Mouse (Mus musculus): ENCODE measurements around the gene Rgl1.

Rgl1 gene

DNA sequence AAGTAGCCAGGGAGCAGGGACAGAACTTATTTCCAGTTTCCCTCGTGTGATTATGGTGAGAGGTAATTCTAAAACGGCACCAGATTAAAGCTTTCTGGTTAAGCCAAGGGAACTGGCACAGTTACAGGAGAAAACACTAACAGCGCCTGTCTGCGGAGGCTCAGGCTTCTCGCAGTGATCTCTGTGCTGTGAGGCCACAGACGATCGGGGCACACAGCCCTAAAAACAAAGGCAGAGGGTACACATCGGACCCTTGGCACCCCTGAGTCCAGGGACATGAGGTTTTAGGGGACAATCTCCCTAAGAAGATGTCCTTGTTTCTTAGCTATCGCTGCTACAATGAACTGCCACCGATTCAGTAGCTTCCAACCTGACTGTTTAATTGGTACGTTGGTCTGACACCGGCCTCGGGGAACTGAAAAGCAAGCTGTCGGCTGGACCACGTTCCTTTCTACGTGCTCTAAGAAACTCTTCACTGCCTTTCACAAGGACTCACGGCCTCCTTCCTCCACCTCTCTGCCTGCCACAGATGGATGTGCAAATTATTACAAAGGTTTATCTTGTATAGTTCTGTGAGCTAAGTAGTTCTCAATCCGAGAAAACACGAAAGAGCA, 187.9 kb downstream of the Rgl1 start:
- DNase-seq, result no peak

DNA sequence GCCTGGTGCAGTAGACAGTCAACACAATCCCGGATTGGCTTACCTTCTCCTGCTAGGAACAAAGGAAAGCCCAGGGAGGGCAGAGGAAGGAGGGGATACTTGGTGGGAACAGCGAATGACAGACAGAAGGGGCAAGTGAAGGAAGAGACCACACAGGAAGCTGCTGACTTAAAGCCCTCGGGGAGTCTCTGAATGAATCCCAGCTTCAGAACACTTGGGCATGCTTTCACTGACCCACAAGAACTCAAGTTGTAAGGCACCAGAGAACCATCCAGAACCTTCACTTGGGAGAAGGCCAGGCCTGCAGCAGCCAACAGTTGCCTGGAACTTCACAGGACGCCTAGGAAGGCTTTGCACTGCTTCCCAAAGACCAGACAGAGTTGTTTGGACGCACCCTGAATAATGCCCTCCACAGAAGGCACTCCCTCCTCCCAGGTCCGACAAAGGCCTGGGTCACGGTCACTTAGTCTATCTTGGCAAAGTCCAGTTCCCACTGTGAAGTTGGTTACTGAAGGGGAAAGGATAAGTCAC, 189.5 kb downstream of the Rgl1 start:
- DNase-seq, result peak; percentile 54

DNA sequence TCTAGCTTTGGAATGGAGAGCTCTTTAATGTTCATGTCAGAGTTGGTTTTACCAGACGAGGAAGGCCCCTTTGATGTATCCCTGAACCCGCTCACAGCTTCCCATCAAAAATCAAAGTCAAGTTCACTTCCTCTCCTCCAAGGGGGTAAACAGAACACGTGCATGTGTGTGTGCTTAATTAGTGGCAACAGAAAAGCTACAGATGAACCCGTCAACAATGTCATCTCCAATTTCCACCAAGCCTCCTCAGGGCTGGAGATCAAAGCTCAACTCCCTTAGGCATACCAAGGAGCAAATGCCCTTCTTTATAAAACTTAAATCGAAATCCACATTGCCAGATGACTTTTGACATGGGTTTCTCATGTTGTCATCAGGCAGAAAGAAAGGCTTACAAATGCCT, 191.1 kb downstream of the Rgl1 start:
- no peak for DNase-seq

DNA sequence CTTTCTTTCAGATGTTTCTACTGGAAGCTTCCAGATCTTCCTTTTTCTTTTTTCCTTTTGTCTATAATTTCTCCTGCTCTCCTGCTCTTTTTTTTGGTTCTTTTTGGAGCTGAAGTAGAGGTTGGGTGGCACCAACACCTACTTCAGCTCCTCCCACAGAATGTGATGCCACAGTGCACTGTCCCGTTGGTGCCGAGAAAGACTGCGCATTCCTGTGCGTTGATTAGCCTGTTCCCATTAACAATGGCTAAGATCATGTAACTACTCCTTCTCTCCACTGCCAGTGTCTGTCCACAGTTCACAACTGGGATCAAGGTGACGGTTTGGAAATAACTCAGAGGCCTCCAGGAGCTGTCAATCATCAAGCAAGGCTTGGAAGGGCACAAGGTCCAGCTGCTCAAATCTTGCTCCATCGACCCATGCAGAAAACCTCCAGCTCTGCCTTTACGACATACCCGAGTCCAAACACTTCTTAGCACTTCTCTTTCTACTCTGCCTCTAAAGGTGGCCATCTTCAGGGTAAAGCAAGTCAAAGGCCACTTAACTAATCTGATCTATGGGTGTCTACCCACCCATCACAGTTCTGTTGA, 192.6 kb downstream of the Rgl1 start:
- no peak for DNase-seq

DNA sequence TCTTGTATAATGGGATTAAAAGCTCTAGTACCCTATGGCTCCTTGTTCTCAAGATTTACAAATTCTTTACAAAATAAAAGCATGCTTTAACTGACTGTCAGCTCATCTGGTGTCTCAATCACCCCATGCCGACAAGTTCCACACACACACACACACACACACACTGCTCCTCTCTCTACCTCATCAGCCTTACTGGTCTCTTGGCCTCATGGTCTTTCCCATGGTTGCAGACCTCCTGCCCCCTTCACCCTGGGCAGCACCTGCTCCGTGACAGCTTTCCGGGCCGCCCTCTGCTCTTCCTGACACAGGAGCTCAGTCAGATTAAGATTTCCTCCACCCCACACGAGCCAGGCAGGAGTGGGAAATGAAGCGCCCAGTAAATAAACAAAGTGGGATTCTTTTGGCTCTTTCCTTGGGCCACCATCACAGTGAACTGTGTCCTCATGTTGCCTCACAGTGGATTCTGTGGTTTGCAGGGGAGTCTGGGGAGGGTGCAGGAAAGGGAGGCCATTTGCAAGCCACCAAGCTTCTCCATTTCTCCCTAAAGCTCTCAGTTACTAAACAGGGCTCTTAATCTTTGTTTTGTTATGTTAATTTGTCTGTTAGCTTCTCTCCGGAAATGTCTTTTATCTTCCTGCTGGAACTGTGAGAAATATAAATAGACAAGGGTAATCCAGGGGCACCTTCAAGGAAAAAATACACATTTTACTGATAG, 193.2 kb downstream of the Rgl1 start:
- DNase-seq, result no peak

DNA sequence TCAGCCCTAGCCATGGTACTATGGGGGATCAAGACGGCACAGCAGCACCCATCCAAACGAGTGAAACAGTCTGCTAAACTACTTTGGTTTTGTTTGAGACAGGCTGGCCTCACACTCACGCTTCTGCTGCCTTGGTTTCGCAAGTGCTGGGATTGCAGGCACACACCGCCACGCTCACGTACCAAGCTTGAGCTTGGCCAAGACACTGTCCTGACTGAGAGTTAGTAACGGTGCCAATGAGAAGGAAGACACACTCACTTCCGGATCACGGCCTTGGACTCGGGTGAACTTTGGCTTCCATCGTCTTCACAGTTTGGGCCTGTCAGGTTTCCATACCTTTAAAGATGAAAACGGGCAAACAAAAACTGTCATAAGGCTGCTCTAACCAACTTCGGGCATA, 194.8 kb downstream of the Rgl1 start:
- DNase-seq, result no peak

DNA sequence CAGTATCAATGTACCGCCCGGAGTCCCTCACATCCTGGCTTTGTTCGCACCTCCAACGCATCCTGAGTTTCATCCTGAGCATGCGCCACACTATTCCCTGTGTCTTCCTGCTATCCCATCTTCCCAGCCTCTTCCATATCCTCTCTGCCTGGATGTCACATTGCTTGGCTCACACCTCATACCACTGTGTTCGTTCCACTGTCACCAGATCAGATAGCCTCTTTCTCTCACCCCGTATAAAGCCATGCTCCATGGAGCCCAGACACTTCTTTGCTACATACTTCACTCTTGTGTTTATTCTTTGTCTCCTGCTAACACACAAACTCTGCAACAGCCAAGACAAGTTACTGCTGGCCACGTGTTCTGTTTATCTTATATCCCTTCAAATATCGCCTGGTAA, 195.5 kb downstream of the Rgl1 start:
- no peak for DNase-seq

DNA sequence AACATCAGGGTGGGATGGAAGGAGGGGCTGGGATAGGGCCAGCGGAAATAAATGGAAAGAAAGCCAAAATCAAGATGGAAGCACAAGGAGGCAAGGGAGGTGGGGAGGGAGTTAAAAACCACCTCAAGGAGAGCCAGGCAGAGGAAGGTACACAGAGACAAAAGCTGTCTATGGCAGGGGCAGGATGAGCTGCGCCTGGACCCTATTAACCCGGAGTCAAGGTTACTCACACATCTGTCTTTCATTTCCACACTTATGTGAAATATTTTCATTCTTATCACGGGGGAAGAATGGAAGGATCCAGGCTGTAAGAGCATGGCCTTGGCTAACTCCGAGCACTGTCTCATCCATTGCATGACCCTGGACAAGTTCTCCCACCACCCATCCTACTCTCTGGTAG, 202.9 kb downstream of the Rgl1 start:
- no peak for DNase-seq

DNA sequence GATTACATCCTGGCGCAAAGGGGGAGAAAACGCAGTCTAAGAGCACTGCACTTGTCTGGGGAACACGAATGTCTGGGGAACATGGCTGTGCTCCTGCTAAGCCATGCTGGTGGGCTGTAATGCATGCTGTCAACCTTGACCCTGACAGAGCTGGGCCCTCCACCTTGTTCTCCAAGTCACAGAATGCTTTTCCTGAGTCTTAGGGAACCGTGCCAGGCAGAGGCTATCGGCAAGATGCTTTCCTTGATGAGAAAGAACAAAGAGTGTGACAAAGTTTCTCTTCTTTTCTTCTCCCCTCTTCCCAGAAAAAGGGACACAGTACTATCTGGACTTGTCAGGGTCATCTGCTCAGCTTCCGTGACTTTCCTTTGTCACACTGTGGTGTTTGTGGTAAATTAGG, 203.3 kb downstream of the Rgl1 start:
- no peak for DNase-seq

DNA sequence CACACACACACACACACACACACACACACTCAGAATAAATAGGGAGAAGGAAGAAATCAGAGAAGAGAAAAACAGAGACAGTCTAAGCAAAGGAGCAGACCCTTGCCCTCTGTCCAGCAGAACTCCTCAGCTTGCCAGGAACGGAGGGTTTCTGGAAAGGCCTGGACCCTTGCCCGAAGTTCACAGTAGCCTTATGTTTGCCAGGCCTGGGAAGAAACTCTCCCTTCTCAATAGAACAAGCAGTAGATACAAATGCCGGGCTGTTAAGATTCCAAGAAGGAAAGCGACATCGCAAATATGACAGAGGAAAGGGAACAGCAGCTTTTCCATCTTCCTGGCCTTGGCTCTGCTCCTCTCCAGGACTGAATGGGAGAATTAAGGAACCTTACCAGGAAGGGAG, 205.7 kb downstream of the Rgl1 start:
- peak; percentile 72 for DNase-seq

DNA sequence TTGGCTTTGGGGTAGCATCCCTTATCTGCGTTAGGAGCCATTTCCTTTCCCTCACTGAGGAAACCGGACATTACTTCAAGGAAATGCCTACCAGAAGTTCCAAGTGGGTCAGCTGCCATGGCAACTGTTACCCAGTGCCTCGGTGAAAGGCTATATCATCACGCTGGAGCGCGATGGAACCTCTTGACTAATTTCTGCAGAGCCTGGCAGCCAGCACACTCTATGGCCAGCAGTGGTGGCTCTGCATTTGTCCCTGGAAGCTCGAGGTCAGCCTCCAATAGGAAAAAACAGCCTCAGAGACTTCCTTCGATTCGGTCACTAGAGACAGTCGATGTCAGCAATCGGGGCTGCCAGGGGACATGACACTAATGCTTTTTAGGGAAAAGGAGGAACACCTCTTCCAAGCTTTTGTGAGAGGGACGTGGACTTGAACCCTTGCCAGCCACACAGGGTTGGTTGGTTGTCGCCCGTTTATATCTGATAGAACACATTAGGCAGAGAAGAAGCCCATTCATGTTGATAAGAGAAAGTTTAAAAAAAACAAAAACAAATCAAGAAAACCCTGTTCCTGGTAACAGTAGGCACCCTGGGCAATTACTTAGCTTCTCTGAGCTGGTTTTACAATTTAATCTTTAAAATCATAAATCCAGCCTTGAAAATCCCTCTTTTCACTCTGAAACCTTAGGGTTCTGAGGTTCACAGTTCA, 209.4 kb downstream of the Rgl1 start:
- DNase-seq, result no peak

DNA sequence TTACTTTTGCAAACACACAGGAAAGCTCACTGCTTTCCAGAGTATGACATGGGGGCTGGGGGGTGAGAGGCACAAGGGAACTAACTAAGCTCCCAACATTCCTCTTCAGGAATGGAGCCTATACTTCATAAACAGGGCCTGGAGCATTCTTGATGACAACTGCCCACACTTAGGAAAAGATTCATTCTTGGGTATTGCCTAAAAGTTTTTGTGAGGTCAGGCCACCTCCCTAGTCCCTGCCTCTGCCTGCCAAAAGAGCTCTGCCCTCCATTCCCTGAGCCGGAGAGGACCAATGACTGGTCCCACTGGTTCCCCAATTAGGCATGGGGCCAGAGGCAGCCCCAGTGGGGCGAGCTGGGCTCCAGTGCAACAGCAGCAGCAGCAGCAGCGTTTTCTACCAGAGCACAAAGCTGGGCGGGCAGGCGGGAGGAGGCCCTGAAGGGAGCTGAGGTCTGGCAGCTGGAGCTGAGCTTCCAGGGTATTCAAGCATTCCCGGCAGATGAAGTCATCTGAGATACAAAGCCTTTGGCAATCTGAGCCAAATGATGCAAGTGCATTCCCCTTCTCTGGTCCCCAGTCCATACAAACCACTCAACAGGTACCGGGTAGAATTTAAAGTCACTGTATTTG, 210.1 kb downstream of the Rgl1 start:
- peak; percentile 72 for DNase-seq

DNA sequence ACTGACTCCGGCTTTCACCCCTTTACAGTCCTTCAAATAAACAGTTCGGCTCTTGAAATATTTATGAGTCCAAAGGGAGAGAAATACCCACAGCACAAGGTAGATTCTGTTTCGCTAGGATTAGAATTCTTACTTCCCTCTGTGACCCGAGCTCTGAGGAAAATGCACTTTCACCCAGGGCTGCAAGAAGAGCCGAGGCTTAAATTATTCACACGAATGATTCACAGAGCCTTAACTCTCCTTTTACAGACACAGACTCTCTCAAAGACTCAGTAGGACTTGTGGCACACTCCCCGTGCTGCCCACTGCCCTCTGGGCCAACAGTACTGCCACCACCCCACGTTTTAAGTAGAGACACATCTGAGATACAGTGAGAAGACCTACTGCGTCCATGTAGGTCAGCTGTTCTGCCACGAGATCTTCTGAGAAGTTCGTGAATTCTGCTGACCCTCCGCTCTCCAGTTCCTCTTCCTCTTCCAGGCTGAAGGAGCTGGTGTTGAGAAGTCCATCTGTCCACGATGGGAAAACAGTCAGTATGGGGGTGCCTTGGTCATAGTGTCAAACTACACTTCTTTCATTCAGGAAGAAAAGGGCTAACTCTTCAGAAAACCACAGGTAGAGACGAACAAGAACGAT, 212.1 kb downstream of the Rgl1 start:
- DNase-seq, result no peak

DNA sequence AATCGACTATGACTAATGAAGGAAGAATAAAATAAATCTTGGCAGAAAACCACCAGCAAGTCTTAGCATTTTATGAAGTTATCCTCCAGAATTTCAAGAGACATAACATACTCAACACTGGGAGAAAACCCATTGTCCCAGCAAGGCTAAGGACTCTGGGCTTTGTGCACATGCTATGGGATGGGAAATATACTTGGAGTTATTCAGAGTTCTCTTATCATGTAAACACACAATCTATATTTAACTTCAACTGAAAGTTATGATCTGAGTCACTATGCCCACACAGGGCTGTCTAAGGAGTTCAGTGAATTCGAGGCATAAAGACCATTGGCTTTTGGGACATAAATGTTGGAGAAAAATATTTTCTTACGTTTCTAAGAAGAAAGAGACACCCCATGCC, 215.2 kb downstream of the Rgl1 start:
- DNase-seq, result no peak

DNA sequence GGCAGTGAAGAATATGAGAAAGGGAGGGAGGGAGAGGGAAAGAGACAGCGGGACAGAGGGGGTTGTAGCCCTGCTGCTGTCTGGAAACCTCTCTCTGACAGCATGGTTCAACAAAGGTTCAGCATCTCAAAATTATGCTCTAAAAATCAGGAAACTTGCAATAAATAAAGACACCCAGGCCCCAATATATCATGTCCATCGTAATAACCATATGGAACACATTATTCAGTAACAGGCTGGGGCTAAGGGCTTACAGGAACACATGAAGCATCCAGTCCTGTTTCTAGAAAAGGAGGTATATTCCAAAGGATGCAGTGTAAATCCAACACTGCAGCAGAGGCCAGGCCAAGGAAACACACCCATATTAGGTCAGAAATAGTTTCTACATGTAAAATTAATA, 215.6 kb downstream of the Rgl1 start:
- no peak for DNase-seq

DNA sequence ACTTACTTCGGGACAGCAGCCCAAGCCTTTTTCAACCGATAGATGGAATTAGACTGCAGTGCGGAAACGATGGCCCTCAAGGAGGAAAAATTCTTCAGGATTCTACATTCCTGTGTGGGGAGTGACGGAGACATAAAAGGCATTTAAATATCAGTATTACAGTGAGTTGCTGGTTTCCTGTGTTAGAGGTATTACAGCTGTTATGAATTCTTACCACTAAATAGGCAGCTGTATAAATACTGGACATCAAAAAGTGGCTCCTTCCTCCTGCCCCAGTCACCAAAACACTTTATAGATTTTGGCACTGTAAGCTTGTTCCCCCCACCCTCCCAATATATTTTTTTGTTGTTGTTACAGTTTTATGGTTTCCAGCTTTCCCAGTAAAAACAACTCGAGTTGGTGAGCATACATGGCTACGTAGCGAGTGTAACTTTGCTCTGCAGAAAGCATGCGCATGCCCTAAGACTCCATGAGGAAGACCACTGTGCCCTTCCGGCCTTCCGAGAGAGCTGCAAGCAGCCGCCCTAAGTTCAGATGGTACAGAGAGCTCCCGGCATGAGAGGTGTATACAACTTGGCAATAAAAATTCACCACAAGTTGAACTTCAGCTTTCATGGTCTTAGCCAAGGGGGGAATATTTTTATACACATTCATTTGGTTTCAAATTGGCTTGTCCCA, 217.0 kb downstream of the Rgl1 start:
- no peak for DNase-seq

DNA sequence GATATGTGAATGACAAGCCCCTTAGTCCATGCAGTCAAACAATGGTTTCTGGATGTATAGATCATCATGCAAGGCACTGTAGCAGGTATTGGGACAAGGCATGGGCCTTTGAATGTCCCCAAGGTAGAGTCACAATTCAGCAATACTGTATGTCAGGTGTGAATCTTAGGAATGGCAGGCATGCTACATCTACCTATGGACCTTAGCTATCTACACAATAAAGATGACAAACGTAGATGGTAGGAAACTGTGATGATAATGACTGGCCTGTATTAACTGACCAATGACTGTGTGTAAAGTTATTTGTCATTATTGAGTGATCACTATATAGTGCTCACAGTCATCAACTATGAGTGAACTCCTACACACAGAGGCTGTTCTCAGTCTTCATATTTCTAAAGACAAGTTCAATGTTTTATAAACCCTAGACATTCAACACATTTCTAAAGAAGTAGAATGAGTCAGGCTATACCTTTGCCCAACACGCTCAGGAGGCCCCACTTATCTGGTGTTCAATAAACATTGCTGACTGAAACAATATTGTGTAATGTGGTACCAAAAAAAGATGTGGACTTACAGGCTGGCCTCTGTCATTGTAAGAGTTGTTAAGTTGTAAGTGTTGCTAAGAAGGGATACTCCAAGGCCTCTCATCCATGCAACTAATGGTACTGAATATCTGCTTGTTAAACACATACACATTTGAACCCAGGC, 222.5 kb downstream of the Rgl1 start:
- DNase-seq, result no peak

DNA sequence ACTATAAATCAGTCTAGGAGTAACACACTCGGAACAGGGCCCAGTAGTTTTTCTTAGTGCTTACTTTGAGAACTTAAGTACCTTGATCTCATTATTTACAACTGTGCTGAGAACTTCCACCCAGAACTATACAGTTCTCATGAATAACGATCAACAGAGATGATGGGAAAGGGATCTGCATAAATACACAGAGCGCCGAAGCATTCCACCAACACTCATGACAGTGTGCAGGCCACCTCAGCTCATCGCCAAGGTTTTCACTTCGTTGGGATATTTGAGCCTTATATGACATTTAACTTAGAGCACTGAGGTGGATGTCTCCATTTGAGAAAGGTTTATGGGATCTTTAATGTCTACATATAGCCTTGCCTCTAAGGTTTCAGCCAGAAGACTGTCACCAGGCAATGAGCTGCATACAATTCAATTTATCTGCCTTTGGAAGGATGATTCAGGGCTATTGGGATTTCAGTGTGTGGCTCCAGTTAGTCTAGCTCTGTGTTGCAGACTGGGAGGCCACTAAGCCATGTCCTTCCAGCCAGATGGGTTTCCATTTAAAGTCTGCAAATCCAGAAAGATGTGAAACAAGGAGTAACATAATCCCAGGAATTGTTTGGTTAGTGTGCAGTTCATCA, 223.3 kb downstream of the Rgl1 start:
- DNase-seq, result no peak

DNA sequence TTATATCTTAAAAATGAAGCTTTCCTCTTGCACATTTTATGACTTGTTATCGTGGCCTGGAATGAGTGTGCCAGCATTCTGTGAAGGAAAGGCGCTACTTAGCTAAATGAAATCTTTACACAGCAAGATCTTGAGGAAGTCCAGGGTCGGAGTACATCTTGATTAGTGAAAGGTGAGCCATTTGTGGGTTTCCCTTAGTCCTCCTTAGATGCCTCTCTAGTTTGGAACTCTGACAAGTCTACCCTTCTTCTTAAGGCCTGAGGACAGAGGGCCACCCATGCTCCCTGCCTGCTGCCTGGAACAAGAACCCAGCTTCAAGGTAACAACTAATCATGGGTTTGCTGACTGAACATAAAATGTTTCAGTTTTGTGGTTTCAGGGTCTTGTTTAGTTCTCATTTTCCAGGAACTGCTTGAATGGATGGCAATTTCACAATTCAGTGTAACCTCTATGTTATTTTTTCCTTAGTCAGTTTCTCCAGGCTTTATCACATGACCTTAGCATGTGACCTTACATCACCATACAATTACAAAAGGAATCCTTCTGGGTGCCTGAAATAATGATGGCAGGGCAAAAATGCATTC, 225.8 kb downstream of the Rgl1 start:
- no peak for DNase-seq

DNA sequence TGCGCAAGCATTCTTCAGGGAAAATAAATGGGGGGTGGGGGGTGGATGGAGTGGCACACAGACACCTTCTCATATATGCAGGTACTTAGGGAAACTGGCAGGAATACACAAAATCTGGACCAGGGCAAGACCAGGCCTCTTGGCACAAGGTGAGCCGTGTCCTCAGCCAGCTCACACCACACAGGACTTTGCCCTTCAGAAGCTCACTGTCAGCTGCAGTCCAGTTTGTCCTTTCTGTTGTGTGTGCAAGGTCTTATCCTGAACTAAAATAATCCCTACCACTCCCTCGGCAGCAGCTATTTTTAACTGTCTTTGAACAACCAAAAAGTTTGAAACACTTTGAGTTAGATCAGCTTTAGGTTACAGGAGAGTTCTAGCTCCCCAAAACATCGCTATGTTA, 227.3 kb downstream of the Rgl1 start:
- no peak for DNase-seq

DNA sequence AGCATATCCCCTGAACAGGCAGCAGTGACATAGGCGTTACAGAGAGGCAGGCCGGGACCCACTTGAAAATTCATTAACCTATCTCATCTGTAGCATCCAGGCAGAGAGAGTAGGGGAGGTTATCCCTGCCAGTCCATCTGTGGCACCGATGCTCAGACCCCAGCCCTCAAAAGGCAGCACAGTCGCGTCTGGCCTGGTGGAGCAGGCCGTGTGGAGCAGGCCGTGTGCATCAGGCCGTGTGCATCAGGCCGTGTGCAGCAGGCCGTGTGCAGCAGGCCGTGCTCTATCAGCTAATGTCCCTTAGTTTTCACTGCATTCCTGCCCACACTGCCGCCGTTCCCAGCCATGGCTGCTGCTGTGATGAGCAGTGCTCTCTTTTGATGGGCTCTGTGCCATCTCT, 229.0 kb downstream of the Rgl1 start:
- no peak for DNase-seq
